Mouse (Mus musculus): ENCODE measurements around the gene Med26. TPM values are rescaled to one million over a fixed set of nuclear protein-coding genes. Genes with fewer than 3 reads are reported as not detected.

Gene Med26
- polyA plus RNA-seq, 1 experiment from 2014 or later, result 19.4 TPM

GRCm38 (mm10) chr8:72572507-72572906 is 24.4 kb upstream of the Med26 start:
- WGBS, result 6% methylated on average over 10 of the region's 10 CpGs
- no peak overlapping the region; the same call in 1 of the 2 replicates for H3K27ac ChIP-seq
- H3K4me3 ChIP-seq, result peak overlapping the region; percentile 66

GRCm38 (mm10) chr8:72571611-72572473 is 23.8 kb upstream of the Med26 start, which contains the start of gene Tmem38a:
Gene Tmem38a (plus strand): TSS chr8:72572055.
- Histone ChIP-seq H3K4me3 (peak within 1 kb of the TSS; percentile 66), H3K36me3 (peaks cover 27% of the 10 kb centered on the region), H3K4me1 (peaks cover 23% of the 10 kb centered on the region), H3K9me3 (no peaks in the 10 kb centered on the region), H3K4me2 (replicated peaks) (peak within 1 kb of the TSS; percentile 93), H3K27me3 (no peaks in the 10 kb centered on the region), H3K9ac (peak within 1 kb of the TSS; percentile 78), H3K27ac (peak within 1 kb of the TSS; percentile 95)
- 0% methylated on average over 45 of the region's 45 CpGs for WGBS
- peak; percentile 26; the same call in 1 of the 2 replicates for ATAC-seq (ENCODE audit: low FRiP score, low read depth)

More at GRCm38 (mm10) chr8:72572507-72572906, 24.4 kb upstream of the Med26 start:
- Histone ChIP-seq H3K4me1 (peaks cover 23% of the 10 kb centered on the region), H3K27me3 (no peaks in the 10 kb centered on the region), H3K9me3 (no peaks in the 10 kb centered on the region), H3K4me2 (replicated peaks) (peak overlapping the region; percentile 93), H3K36me3 (peaks cover 20% of the 10 kb centered on the region), H3K9ac (peak overlapping the region; percentile 78)
- ATAC-seq (ENCODE audit: low FRiP score, low read depth), result no peak

DNA sequence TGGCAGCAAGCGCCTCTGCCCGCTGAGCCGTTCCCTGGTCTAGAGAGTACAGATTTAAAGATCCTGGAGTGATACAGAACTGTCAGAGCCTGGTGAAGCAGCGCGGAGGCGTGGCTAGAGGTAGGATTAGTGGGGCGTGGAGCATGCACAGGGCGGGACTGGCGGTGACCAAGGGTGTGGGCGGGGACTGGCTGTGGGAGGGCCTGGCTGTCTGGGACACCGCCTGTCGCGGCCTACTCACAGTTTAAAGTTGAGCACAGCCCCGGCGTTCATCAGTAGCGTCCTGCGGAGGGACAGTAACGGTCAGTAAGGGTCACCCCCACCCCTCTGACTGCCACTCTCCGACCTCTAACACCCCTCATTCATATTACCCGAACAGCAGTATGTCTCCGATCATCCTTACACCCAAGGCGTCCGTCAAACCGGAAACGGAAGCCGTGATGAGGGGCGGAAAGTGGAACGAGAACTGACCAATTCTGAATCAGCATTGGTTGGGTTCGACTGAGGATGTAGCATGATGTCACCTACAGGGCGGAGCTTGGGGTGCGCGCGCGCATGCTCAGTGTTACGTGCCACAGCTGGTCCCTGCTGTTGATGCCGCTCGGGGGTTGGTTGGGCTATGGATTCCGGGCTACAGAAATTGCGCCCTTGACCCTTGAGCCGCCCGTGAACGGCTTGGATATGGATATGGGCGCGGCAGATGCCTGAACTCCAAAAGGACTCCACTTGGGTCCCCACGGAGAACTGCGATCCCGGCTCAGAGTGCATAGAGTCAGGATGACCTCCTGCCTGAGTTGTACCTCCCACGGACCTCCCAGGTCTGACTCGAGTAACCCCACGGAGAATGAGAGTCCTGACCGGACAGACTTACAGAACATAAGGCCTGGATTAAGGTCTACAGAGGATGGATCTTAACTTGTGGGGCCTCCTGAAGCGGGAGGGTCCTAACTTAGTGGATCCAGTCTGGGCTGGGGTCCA is 22.9 kb upstream of the Med26 start, which contains the start of gene Smim7:
Gene Smim7, minus strand, starts transcription at position 456 of the 978 bp plus-strand sequence.
- Histone ChIP-seq H3K27ac (peak within 1 kb of the TSS; percentile 95), H3K4me2 (replicated peaks) (peak within 1 kb of the TSS; percentile 93), H3K9me3 (no peaks in the 10 kb centered on the region), H3K9ac (peak within 1 kb of the TSS; percentile 78), H3K4me3 (peak within 1 kb of the TSS; percentile 66), H3K4me1 (peaks cover 23% of the 10 kb centered on the region), H3K36me3 (peaks cover 36% of the 10 kb centered on the region), H3K27me3 (no peaks in the 10 kb centered on the region)
- peak; percentile 98 for ATAC-seq (ENCODE audit: low FRiP score, low read depth)
- under 1% methylated on average over 52 of the region's 52 CpGs for WGBS

- peaks cover 12% of the 10 kb centered on the region for H3K4me1 ChIP-seq
- H3K9ac ChIP-seq, result no peak overlapping the region
- H3K4me2 ChIP-seq (replicated peaks), result no peak overlapping the region
- no peaks in the 10 kb centered on the region for H3K9me3 ChIP-seq
- no peaks in the 10 kb centered on the region for H3K27me3 ChIP-seq
- ATAC-seq (ENCODE audit: low FRiP score, low read depth), result no peak
- no peak overlapping the region for H3K27ac ChIP-seq
- H3K36me3 ChIP-seq, result peaks cover 66% of the 10 kb centered on the region
- no peak overlapping the region for H3K4me3 ChIP-seq
- 92% methylated on average over 2 of the region's 2 CpGs for WGBS
These were observed 17.9 kb upstream of the Med26 start for GRCm38 (mm10) chr8:72565970-72566369.

- no peak overlapping the region for H3K4me3 ChIP-seq
- no peaks in the 10 kb centered on the region for H3K9me3 ChIP-seq
- H3K4me1 ChIP-seq, result no peaks in the 10 kb centered on the region
- no peak overlapping the region for H3K4me2 ChIP-seq (replicated peaks)
- 86% methylated on average over 1 of the region's 1 CpGs for WGBS
- H3K27me3 ChIP-seq, result no peaks in the 10 kb centered on the region
- no peak overlapping the region for H3K9ac ChIP-seq
- H3K36me3 ChIP-seq, result peaks cover 67% of the 10 kb centered on the region
- ATAC-seq (ENCODE audit: low FRiP score, low read depth), result no peak
- no peak overlapping the region for H3K27ac ChIP-seq
These were observed 13.1 kb upstream of the Med26 start for GRCm38 (mm10) chr8:72561111-72561689.

- Histone ChIP-seq H3K9me3 (no peaks in the 10 kb centered on the region), H3K4me1 (no peaks in the 10 kb centered on the region), H3K27ac (no peak overlapping the region), H3K9ac (no peak overlapping the region), H3K4me2 (replicated peaks) (no peak overlapping the region), H3K27me3 (no peaks in the 10 kb centered on the region), H3K36me3 (peaks cover 43% of the 10 kb centered on the region), H3K4me3 (no peak overlapping the region)
- 48% methylated on average over 4 of the region's 4 CpGs for WGBS
- no peak for ATAC-seq (ENCODE audit: low FRiP score, low read depth)
These were observed 7.7 kb upstream of the Med26 start for GRCm38 (mm10) chr8:72555770-72556169.

- Histone ChIP-seq H3K9ac (peak overlapping the region; percentile 77), H3K4me3 (peak overlapping the region; percentile 99), H3K4me1 (peaks cover 32% of the 10 kb centered on the region), H3K9me3 (no peaks in the 10 kb centered on the region), H3K4me2 (replicated peaks) (peak overlapping the region; percentile 81), H3K36me3 (peaks cover 15% of the 10 kb centered on the region), H3K27ac (peak overlapping the region; percentile 96; the same call in 1 of the 2 replicates), H3K27me3 (no peaks in the 10 kb centered on the region)
- no peak for ATAC-seq (ENCODE audit: low FRiP score, low read depth)
- WGBS, result 7% methylated on average over 5 of the region's 5 CpGs
These were observed 1.3 kb upstream of the Med26 start for GRCm38 (mm10) chr8:72549314-72549892.

GRCm38 (mm10) chr8:72548644-72549313 is 709 bp upstream of the Med26 start:
- peaks cover 32% of the 10 kb centered on the region for H3K4me1 ChIP-seq
- peak overlapping the region; percentile 96 for H3K27ac ChIP-seq
- peak overlapping the region; percentile 99 for H3K4me3 ChIP-seq
- no peak for ATAC-seq (ENCODE audit: low FRiP score, low read depth)
- no peaks in the 10 kb centered on the region for H3K9me3 ChIP-seq
- under 1% methylated on average over 40 of the region's 45 CpGs for WGBS
- H3K4me2 ChIP-seq (replicated peaks), result peak overlapping the region; percentile 81
- no peaks in the 10 kb centered on the region for H3K27me3 ChIP-seq
- peaks cover 20% of the 10 kb centered on the region for H3K36me3 ChIP-seq
- peak overlapping the region; percentile 77 for H3K9ac ChIP-seq

DNA sequence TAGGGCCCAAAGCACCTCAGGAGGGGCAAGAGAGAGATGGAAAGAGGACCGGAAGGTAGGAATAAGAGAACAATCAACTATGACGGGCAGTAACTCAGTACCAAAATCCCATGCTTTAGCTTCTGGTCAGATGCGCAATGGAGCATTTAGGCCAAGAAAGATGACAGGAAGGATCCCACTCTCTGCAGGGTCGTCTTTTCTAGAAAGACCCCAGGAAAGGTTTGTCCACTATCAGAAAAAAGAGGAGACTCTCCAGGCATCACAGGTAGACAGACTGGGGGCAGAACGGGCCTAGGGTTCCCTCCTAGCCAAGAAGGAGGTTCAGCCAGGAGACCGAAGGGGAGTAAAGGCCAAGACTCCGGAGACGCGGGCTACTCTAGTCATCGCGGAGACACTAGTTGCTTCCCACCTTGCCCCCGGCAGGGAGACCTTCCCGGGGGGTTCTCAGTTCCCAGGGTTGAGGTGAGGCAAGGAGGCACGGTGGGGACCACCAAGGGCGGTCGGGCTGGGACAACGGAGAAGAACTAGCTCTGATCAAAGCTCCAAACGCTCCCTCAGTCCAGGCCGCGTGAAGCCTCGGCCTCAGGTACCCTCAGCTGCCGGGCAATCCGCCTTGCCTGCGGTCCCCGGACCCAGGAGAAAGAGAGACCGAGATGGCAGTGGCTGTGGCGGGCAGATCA is 808 bp downstream of the Med26 start:
- Histone ChIP-seq H3K9me3 (no peaks in the 10 kb centered on the region), H3K4me1 (peaks cover 32% of the 10 kb centered on the region), H3K4me3 (peak overlapping the region; percentile 99), H3K27ac (peak overlapping the region; percentile 77; the same call in 1 of the 2 replicates), H3K4me2 (replicated peaks) (peak overlapping the region; percentile 98), H3K27me3 (no peaks in the 10 kb centered on the region), H3K9ac (peak overlapping the region; percentile 98), H3K36me3 (peaks cover 26% of the 10 kb centered on the region)
- ATAC-seq (ENCODE audit: low FRiP score, low read depth), result no peak
- WGBS, result 3% methylated on average over 27 of the region's 27 CpGs

DNA sequence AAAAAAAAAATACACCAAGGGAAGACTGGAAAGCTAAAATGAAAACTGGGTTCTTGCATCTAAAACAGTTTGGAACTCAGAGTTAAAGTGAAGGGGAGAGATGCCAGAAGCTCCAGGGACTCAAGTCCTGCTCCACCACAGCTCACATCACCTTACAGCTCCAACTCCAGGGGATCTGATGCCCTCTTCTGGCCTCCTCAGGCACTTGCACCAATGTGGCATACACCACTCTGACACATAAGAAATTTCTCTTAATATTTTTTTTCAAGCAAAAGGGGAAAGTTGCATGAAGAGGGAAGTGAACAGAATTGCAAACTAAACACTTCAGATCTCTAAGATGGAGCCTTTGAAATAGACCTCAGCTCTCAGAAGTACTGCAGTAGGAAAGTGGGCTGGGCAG is 8.8 kb downstream of the Med26 start:
- Histone ChIP-seq H3K4me1 (no peaks in the 10 kb centered on the region), H3K4me2 (replicated peaks) (no peak overlapping the region), H3K9me3 (no peaks in the 10 kb centered on the region), H3K36me3 (peaks cover 17% of the 10 kb centered on the region), H3K9ac (no peak overlapping the region), H3K27ac (no peak overlapping the region), H3K4me3 (no peak overlapping the region), H3K27me3 (no peaks in the 10 kb centered on the region)
- no peak for ATAC-seq (ENCODE audit: low FRiP score, low read depth)

Data from limb, embryonic 13.5 days (tissue).